Mouse (Mus musculus): ENCODE data around the gene Rnf214. TPM values are rescaled to one million over a fixed set of nuclear protein-coding genes. Genes with fewer than 3 reads are reported as not detected.
"Not testable (repeated sequence)": the region's sequence is repeated elsewhere in the genome, so short reads cannot be mapped to it uniquely, and the experiment has no call there.

Rnf214 gene
- total RNA-seq, 2 experiments from 2014 or later: 28.2 to 29.5 TPM

DNA sequence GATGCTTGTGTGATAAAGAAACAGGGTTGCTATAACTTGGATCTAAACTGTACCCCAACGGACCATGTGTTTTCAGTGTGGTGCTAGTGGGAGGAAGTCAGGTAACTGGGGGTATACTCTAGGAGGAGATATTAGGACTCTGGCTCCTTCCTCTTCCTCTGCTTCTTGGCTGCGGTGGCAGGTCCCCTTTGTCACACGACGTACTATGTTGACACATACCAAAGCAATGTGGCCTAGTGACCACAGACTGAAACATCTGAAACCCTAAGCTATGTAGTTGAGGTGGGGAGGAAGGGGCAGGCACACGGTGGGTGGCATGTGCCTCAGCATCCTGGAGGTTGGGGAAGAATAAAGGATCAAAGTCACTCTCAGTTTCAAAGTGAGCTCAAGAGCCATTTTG, 55.4 kb downstream of the Rnf214 start:
- DNase-seq (ENCODE audit: low spot score): no peak

DNA sequence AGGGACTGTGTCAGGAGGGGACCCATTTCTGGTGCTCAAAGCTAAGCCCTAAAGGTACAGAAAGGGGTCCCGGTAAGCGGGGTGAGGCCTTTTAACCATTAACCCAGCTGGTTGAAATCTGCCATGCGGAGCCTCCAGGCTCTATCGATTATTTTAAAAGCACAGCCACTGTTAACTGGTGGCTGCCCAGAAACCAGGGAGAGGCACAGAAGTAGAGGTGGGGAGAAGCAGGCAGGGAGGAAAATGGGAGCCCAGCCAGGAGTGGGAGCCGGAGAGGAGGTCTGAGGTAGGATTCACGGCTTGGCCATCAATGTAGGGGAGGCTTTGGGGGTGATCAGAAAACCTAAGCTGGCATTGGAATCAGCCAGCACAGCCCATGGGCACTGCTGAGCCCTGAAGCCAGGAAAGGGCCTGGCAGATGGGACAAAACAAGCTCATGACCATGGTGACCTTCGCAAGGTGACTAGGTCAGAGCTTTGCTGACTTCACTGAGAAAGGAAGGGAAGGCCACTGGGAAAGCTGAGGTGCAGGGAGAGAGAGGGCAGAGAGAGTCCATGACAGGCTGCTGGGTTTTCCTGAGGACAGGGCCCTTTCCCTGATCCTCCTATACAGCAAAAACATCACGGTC, 56.1 kb downstream of the Rnf214 start:
- no peak for DNase-seq (ENCODE audit: low spot score)

DNA sequence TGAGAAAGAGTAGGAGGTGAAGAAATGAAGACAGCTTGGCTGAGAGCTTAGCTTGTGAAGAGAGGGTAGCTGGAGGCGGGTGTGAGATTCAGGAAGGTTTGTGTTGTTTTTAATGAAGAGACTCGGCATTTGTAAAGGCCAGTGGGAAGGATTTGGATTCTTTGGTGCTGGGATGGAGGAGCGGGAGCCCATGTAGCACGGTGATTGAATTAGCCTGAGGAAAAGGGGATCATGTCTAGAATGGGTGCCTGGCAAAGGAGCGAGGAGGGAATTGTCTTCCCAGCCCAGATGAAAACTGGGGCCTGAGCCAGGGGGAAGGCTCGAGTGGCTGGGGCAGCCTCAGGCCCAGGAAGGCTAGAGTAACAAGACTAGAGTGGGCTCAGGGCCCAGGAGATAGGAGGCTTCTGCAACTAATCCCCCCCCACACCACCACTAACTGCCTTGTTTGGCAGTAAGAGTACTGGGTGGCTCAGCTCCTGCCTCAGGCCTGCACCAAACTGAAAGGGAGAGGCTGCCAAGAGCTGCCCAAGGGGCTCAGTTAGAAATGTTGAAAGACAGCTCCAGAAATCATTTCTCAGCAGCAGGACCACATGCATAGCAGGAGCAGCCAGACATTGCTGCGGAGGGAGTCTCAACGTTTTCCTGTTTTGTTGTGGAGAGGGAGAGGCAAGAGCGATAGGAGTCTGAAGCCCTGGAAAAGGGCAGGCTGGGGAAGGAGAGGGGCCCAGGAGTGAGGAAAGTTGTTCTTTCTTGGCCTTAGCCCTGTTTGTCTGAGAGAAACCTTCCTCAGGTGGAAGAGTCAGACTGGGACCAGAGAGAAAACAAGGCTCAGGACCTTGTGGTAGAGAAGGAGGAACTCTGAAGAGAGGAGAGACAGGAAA, 56.9 kb downstream of the Rnf214 start:
- DNase-seq (ENCODE audit: low spot score): peak; percentile 75

DNA sequence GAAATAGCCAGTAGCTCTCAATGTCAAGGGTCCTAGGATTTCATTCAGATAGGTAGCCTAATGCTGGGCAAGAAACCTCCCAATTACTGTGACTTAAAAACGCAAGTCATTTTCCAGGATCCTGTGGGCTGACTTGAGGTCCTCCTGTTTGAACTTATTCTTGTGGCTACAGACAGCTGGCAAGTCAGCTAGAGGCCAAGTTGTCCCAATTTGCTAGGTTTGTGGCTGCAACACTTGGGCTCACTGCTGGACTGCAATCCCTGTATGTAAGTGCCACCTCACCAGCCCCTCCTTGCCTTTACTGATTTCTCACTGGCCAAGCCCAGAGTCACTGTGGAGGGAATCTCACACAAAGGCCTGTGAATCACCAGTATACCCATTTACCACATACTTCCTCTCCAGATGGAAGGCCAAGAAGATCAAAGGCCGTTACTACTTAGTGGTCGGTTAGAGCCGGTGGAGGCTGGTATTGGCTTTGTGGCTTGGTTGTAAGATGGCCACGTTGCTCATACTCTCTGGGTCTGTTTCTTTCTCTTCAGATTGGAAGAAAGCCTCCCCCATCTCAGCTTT, 59.7 kb downstream of the Rnf214 start:
- no peak for DNase-seq (ENCODE audit: low spot score)

DNA sequence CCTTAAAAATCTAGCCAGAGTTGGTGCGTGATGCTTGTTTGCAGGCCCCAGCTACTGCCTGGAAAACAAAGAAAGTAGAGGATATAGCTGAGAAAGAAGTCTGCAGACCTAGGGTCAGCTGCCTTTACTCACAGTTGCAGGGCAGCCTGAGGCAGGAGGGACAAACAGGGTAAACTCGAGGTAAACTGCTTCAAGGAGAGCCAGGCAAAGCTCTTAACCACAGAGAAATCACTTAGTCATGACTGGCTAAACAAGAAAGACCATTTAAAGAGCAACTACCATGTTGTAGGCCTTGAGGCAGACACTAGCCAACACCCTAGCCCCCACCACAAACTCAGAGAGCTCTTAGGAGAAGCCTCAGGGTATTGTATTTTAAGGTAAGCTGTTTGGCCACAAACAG, 60.5 kb downstream of the Rnf214 start:
- not testable (repeated sequence) for DNase-seq (ENCODE audit: low spot score)

DNA sequence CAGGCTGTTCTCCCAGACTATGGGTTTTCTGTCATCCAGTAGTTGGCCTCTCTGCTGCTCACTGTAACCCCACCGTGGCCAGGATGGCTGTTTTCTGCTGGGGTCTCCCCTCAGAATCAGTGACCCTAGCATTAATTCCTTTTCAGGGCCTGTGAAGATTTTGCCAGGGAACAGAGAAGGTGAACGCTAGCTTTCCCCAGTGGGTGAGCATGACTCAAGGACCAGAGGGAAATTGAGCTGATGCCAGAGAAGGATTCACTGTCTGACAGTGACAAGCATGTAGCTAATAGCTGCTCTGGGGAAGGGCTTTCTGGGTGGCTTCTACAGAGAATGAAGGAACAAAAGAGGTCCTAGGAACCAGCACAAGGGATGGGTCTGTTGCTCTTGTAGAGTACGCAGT, 61.2 kb downstream of the Rnf214 start:
- DNase-seq (ENCODE audit: low spot score): no peak

DNA sequence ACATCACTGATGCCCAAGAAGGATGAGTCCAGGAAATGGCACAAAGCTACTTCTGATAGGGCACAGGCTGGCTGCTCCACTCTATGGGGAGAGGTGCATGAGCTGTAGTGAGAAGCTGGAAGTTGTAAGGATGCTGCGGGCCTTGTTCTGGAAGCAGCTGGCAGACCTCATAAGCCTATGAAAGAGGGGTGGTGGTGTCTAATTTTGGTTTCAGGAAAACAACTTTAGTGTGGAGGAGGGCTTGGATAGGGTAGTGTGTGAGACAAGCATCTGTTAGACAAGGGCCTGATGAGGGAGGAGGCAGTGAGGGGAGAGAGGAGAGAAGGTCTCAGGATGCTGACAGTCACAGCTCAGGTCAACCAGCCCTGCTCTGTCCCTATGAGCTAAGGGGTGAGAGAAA, 62.9 kb downstream of the Rnf214 start:
- no peak for DNase-seq (ENCODE audit: low spot score)

DNA sequence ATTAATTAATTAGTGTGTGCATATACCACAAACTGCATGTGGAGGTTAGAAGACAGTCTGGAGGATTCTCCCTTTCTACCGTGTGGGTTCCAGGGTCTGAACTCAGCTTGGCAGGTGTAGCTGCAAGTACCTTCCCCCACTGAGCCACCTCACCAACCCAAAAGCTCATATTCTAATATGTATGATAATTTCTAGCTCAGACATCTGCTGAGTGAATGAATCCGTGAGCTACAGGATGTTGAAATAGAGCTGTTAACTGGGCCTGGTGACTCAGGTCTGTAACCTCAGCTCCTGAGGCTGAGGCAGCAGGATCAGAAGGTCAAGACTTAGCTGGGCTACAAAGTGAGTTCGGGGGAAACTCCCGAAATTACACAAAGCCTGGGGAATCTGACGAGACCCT, 63.7 kb downstream of the Rnf214 start:
- DNase-seq (ENCODE audit: low spot score): peak; percentile 30

DNA sequence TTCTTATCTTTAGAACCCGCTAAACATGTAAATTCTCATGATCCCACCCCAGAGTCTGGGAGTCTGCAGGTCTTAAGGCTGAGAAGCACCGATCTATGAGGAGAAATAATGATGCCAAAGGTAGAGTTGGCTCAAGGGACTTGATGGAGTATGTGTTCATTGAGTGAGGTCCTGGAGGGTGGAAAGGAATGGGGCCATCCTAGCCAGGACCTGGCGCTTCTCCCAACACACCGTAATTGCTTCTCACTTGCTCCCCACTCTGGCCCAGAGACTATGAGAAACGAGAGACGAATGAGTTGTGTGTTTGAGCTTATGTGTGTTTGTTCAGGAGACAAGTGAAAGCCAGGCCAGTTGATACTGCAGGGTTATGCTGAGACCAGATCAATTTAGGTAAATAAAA, 65.3 kb downstream of the Rnf214 start:
- peak; percentile 47 for DNase-seq (ENCODE audit: low spot score)

DNA sequence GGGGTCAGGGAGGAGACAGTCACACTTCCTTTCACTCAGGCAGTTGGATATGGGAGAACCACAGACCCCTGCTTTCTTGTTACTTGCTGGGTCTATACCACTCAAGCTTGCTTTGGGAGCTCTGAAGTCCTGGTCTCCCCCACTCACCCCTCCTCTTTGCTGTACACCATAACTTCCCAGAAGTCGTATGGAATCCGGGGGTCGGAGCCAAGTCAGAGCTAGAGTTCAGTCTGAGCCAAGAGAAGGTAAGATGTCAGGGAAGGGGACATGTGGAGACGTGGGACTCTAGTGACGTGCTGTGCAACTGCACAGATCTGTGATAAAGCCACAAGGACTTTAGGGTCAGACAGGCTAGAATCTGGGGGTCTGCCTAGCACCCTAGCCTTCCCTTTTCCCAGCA, 66.4 kb downstream of the Rnf214 start:
- peak; percentile 64 for DNase-seq (ENCODE audit: low spot score)

DNA sequence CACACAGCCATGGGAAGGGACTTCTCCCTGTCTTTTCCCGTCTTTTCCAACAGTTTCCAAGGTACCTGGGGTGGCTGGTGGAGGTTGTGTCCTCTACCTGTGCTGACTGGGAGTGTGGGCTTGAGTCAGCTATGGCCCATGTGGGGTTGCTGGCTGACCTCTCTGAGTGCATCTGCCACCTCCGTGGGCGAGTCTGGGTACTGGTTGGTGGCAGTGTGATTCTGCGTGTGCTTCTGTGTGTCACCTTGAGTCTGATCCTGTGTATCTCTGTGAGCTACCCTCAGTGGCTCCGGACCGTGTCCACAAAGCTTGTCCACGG, 66.8 kb downstream of the Rnf214 start:
- DNase-seq (ENCODE audit: low spot score): no peak

DNA sequence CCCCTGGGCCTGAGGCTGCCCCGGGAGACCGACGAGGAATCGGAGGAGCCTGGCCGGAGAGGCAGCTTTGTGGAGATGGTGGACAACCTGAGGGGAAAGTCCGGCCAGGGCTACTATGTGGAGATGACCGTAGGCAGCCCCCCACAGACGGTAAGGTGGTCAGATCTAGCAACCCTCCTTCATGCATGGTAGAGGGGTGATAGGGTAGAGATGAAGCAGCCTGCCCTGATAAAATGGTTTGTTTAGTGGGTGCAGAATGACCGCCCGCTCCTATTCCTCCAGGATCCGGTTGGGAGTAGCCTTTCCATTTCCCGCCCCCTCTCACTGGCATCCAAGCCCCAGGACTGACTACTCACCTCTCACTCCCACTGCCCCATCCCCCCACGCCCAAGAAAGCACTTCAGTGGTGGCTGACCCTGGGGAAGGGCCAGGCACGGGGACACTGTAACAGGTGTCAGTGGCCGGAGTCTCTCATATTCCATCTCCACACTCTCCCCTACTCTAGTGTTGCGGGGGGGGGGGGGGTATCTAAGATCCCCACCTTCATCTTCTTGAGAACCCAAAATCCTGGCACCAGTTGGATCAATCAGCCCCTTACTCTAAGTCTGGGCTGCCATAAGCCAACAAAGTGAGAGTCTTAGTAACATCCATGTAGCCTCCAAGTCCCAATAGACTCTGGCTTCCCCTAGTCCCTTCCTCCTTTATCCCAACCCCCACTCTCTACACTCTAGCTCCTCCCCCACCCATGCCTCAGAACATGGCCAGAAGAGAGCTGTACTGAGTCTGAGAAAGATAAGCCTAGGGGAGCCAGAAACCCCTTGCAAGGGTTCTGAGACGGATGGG, 67.4 kb downstream of the Rnf214 start:
- DNase-seq (ENCODE audit: low spot score): peak; percentile 68

DNA sequence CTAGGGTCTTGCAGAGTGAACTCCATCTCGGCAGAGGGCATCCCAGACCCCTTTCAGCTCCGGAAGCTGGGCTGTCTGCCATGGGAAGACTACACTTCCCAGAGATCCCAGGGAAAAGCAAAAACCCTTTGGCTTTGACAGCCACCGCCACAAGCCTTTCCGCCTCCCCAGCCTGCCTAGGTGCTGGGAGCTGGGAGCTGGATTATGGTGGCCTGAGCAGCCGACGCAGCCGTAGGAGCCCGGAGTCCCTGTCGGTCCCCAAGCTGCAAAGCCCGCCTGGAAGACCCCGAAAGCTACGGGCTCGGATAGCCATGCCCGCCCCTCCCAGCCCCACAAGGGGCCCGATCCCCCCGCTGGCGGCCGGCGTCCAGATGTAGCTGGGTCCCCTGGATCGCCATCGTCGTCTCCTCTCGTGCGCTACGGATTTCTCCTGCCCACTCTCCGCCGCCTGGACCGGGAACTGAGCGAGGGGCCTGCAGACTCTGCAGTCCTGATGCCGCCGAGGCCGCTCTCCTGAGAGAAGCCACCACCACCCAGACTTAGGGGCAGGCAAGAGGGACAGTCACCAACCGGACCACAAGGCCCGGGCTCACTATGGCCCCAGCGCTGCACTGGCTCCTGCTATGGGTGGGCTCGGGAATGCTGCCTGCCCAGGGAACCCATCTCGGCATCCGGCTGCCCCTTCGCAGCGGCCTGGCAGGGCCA, 68.1 kb downstream of the Rnf214 start, which contains the start of gene Bace1:
TSS of gene Bace1 (plus strand) at position 147 of the 705 bp plus-strand sequence.
- DNase-seq (ENCODE audit: low spot score): peak; percentile 84

DNA sequence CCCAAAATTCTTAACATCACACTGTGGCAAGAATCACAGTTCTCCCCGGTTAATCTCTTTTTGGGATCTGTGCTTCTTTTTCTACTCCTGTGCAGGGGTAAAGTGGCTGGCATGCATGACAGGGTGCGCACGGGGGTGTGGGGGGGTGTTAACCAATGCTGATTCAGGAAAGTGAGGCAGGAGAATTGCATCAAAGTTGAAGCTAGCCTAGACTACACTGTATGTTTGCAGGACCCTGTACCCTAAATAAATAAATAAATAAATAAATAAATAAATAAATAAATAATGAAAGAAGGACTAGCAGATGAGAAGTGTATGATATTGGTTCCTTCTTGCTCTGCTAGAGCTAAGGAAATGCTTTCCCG, 68.7 kb downstream of the Rnf214 start:
- DNase-seq (ENCODE audit: low spot score): no peak

DNA sequence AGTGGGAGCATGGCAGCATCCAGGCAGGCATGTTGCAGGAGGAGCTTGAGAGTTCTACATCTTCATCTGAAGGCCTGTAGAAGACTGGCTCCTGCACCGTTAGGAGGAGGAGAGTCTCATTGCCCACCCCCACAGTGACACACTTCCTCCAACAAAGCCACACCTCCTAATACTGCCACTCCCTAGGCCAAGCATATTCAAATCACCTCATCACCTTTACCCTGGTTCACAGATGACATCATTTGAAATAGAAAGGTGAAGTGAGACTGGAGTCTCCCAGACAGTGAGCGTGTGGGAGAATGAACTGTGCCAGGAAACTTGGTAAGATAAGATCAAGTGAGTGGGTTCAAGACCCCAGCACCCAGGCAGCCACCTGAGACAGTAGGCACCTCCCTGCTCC, 73.2 kb downstream of the Rnf214 start:
- DNase-seq (ENCODE audit: low spot score): no peak

DNA sequence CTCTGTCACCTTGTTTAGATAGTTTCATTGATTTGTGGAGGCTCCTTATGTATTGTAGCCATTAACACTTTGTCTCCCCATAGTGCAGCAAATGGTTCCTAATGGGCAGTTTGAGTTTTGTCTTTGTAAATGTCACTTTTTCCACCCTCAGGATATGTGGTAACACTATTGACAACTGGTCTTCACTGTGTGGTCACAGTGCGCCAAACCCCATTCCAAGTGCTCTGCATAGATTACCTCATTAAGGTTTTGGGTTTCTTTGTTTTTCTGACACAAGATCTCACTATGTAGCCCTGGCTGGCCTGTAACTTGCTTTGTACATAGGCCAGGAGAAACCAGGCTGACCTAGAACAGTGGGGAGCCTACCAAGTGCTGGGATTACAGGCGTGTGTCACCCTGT, 73.8 kb downstream of the Rnf214 start:
- DNase-seq (ENCODE audit: low spot score): no peak

DNA sequence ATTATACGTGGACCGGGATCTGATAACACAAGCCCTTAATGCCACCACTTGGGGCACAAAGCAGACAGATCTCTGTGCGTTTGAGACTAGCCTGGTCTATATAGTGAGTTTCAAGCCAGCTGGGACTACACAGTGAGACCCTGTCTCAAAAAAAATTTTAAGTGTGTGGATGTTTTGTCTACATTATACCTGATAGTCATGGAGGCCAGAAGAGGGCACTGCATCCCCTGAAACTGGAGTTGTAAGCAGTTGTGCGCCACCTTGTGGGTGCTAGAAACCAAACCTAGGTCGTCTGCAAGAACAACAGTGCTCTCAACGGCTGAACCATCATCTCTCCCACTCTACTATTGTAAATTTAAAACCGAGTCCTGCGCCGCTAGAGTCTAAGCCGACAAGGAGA, 77.6 kb downstream of the Rnf214 start:
- peak; percentile 44 for DNase-seq (ENCODE audit: low spot score)

DNA sequence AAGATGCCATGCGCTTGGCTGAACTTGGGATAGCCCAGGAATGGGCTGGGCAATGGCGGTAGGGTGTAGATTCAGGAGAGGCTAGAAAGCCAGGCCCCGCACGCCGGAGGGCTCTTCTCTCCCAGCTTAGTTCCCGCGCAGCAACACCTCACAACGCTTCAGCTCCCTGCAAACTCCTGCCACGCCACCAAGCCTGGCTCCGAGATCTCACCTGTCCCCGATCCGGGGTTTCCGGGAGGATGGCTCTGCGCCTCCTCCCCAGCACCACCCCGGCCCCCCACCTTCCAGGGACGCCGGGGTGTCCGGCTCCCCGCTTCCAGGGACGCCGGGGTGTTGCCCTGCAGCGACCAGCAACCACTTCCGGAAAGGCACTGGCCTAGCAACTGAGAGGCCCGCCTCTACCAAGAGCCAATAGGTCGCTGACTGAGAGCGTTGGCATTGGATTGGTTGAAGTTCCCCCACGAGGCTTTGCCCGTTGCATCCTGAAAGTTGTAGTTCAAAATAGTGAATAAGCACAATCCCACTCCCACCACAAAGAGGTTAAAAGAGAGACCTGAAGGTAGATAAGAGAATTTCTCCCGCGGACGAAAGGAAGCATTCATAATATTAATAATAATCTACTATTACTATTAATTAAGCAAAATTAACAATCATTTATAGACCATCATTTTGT, 78.3 kb downstream of the Rnf214 start, which contains the start of gene Cep164:
TSS of gene Cep164 (minus strand) at position 401 of the 673 bp plus-strand sequence.
- peak; percentile 91 for DNase-seq (ENCODE audit: low spot score)

DNA sequence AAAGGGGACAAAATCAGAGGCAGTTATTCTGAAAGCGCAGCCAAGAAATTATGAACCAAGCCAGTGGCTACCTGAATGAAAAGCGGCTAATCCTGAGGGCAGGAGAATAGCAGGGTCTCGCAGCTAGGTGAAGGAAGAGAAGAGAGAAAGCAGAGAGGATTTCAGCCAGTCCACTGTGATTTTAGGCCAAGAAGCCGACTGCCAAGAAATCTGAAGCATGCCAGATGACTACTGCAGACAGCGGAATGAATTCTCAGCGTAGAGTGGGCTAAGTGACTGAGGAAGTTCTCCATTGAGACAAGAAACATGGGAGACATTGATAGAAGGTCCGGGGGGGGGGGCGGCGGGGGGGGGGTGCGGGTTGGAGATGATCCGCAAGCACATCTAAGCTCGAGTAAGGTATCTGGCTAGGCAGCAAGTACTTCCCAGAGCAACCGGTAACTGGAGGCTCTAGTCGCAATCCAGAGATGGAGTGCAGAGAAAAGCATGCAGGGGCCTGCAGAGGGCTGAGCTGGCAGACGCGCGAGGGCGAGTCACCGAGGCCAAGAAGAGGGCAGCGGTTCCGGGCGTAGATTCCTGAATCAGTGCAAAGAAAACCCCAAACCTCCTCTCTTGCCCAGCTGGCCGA, 78.9 kb downstream of the Rnf214 start:
- DNase-seq (ENCODE audit: low spot score): no peak

DNA sequence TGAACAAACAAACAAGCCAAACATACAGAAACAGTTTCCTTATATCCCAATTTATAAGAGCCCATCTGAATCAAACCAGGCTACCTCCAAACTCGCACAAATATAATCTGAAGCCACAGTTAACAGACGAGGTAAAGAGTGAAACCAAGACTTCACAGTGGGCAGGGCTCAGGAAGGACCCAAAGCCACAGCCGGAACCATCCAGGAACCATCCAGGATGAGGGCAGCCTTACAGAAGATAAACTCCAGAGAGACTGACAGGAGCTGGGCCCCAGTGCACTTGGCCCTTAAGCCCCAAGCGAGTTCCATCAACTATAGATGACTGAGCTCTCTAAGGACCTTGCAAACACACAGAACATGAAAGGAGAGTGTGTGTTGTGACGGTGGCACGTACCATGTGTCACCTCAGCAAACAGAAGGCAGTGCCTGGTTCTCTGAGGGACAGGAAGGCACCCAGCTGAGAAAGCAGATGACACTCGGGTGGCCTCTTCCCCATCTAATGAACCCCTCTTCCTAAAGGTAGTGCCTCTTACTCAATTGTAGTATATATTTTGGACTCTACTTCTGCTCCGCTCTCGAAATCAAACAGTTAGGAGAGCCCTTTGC, 88.2 kb downstream of the Rnf214 start:
- DNase-seq (ENCODE audit: low spot score): no peak
